Mouse (Mus musculus): Measurements from ENCODE around the gene Stx5a. TPM values are rescaled to one million over a fixed set of nuclear protein-coding genes. Genes with fewer than 3 reads are reported as not detected.
A peak's percentile ranks its signal among the peaks of the same experiment; 100 is the strongest.

The Stx5a gene
- total RNA-seq, 2 experiments from 2014 or later: 57.9 to 81.8 TPM

DNA sequence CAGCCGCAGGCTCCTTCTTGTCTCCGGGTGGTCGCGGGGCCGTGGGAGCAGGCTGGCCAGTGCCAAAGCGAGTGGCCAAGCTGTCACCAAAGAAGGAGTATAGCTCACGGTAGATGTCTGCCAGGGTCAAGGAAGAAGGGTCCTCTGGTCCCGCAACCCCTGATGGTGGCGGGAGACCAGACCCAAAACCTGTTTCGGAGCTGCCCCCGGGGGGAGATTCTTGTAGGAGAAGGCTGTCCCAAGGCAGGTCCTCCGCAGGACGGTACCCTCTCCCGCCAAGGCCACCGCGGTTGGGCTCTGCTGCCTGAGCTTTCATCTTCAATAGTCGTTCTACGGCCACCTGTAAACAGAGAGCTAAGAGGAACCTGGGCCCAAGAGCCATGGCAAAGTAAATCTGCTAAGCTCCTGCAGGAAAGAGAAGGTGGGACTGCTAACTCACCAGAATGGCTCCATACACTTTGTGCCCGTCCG lies 33.8 kb downstream of the Stx5a start:
- DNase-seq (ENCODE audit: low spot score in 2 of 2): peak in 1 of 2 experiments; percentile 24
- intact Hi-C loops (cut with DNase I): loop anchor here (5.0 kb wide), 1 partner anchor 47 kb away; the partner anchor contains the start of gene Hnrnpul2

GRCm38 (mm10) chr19:8786008-8786781 lies 45.0 kb downstream of the Stx5a start, which contains the start of gene Taf6l:
TSS of gene Taf6l (minus strand) at chr19:8786417.
- intact Hi-C loops (cut with DNase I): no loop called here
- peak; percentile 89 to 90 for DNase-seq (ENCODE audit: low spot score in 2 of 2)

- DNase-seq (ENCODE audit: low spot score in 2 of 2): no peak
- intact Hi-C loops (cut with DNase I): no loop called here
These were observed 47.3 kb downstream of the Stx5a start for GRCm38 (mm10) chr19:8788521-8788920.

- peak; percentile 13 to 23 for DNase-seq (ENCODE audit: low spot score in 2 of 2)
- intact Hi-C loops (cut with DNase I): no loop called here
These were observed 48.0 kb downstream of the Stx5a start for GRCm38 (mm10) chr19:8789171-8789570.

DNA sequence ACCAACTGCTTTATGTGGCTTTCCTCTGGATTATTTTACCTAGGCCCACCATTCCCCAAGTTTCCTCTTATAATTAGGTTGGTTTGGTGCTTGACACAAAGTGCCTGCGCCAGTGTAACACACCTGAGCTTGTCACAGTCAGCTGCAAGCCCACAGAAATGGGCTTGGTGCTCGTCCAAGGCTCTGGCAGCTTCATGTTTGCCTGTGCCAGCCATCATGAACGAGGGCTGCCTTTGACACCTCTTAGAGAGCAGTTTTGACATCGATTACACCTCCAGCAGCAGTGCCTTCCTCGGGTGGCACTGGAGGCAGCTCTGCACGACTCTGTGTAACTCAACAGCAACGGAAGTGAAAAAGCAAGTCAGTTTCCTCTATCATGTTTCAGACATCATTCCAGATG lies 49.0 kb downstream of the Stx5a start:
- intact Hi-C loops (cut with DNase I): no loop called here
- DNase-seq (ENCODE audit: low spot score in 2 of 2): peak in 1 of 2 experiments; percentile 23

DNA sequence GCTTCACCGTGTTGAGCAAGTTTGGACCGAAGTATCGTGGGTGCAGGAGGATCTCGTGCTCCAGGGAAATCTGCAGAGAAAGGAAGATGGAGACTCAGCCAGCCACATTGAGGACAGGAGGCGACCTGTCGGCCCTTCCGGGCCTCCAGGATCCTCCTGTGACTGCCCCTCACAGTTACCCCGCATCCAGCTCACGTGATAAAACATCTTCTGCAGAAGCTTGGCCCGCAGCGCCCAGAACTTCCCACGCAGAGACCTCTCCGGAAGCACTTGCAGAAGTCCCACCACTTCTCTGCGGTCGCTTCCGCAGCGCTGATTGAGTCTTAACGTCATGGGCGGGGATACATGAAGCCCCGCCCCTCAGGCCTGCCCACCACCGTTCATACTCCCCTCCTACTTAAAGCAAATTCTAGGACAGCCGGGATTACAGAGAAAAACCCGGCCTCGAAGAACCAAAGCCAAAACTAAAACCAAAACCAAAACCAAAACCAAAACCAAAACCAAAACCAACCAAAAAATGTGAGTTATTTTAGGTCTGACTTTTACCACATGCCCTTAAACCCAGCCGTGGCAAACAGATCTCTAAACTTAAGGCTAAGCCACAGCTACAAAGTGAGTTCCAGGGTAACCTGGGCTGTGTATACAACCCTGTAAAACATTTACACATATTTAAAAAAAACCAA lies 57.2 kb downstream of the Stx5a start, which contains the start of gene Polr2g:
TSS of gene Polr2g (minus strand) at position 314 of the 683 bp plus-strand sequence.
- intact Hi-C loops (cut with DNase I): no loop called here

GRCm38 (mm10) chr19:8798947-8799315 lies 57.7 kb downstream of the Stx5a start:
- no peak for DNase-seq (ENCODE audit: low spot score in 2 of 2)
- intact Hi-C loops (cut with DNase I): no loop called here

More for the DNA sequence above, 57.2 kb downstream of the Stx5a start, which contains the start of gene Polr2g:
- peak; percentile 86 to 89 for DNase-seq (ENCODE audit: low spot score in 2 of 2)

DNA sequence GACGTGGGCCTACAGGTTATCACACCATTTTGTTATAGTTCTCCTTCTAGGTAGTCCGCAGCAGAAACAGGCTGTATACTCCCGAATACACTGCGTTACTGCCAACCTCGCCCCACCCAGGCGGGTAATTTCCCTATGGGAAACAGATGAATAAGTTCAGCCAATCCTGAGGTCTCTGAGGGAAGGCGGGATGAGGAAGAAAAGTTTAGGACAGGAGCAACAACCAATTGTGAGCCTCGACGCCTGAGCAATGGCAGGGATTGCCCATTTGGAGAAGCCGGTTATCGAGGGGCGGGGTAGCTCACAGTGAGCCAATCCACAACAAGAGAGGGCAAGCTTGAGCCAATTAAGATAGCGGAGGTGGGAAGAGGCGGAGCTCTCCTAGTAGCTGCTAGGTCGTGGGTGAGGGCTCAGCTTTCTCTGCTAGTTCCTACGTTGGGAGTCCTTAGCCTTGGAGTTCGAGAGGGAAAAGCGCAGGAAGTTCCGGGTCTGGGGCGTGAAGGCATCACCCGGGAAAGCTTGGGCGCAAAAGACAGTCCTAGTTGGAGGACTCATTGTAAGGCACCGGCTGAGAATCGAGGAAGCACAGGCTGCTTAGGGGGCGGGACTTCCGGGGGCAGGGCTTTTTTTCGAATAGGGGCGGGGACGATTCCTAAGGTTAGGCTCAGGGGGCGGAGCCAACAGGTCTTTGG lies 61.1 kb downstream of the Stx5a start, which contains the start of gene Zbtb3:
TSS of gene Zbtb3 (plus strand) at position 426 of the 692 bp plus-strand sequence.
- intact Hi-C loops (cut with DNase I): no loop called here

GRCm38 (mm10) chr19:8803204-8803780 lies 62.1 kb downstream of the Stx5a start:
- intact Hi-C loops (cut with DNase I): no loop called here
- no peak for DNase-seq (ENCODE audit: low spot score in 2 of 2)

More for the DNA sequence above, 61.1 kb downstream of the Stx5a start, which contains the start of gene Zbtb3:
- DNase-seq (ENCODE audit: low spot score in 2 of 2): peak; percentile 95

DNA sequence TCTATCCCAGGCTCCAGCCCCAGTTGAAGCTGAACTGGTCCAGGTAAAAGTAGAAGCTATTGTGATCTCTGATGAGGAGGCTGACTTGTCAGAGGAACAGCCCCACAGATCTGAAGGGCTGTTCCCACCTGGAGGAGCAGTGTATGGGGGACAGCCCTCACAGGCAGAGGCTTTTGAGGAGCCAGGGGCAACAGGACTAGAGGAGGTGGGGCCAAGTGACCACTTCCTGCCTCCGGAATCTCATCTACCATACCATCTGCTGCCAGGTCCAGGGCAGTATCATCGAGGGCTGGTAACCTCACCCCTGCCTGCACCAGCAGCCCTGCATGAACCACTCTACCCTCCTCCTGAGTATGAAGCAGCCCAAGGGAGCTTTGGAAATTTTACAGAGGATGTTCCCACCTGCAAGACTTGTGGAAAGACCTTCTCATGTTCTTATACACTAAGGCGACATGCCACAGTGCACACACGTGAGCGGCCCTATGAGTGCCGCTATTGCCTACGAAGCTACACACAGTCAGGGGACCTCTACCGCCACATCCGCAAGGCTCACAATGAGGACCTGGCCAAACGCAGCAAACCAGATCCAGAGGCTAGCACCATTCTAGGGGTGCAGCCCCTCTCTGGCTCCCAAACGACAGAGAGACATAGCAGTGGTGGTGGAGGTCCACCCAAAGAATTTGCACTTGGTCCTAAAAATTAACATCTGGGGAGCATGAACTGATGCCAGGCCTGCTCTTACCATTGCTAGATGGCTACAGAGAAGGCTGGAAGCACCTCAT lies 62.9 kb downstream of the Stx5a start:
- no peak for DNase-seq (ENCODE audit: low spot score in 2 of 2)
- intact Hi-C loops (cut with DNase I): no loop called here

Small RNA genes lying within 50 kb of the gene (microRNA-seq; reads per million reads assigned to microRNA genes)
- gene Mir6992: not detected

Other genes starting within 250 kb of the Stx5a start
- 10 to 100 TPM; 10.7 to 14.3 TPM for gene Slc22a8, start 150.2 kb upstream of the Stx5a start, total RNA-seq (2021)
- 1 to 10 TPM; 5.0 to 6.0 TPM for gene Slc22a6, start 123.4 kb upstream of the Stx5a start, total RNA-seq (2021)
- 100 to 1,000 TPM; 157 to 166 TPM for gene Chrm1, start 77.6 kb upstream of the Stx5a start, total RNA-seq (2021)
- 100 to 1,000 TPM; 151 to 173 TPM for gene Slc3a2, start 18.0 kb upstream of the Stx5a start, total RNA-seq (2021)
- gene Wdr74, start 5.6 kb upstream of the Stx5a start, total RNA-seq (2021): 10 to 100 TPM; 50.8 to 55.2 TPM
- gene 1700092M07Rik, start 695 bp upstream of the Stx5a start, total RNA-seq (2021): 1 to 10 TPM in 1 of 2 experiments, not detected in 1; 3.4 TPM
- 10 to 100 TPM; 68.5 to 99.7 TPM for gene Nxf1, start 15.7 kb downstream of the Stx5a start, total RNA-seq (2021)
- gene Tmem223, start 29.6 kb downstream of the Stx5a start, total RNA-seq (2021): 10 to 100 TPM; 68.5 to 75.9 TPM
- 10 to 100 TPM in 1 of 2 experiments, 1 to 10 TPM in 1; 8.9 to 11.0 TPM for gene Tmem179b, start 33.1 kb downstream of the Stx5a start, total RNA-seq (2021)
- gene Taf6l, start 45.0 kb downstream of the Stx5a start, total RNA-seq (2021): 10 to 100 TPM; 12.5 to 14.4 TPM
- 100 to 1,000 TPM; 102 to 107 TPM for gene Polr2g, start 57.2 kb downstream of the Stx5a start, total RNA-seq (2021)
- 1 to 10 TPM; 4.9 to 6.3 TPM for gene Zbtb3, start 61.1 kb downstream of the Stx5a start, total RNA-seq (2021)
- gene Ttc9c, start 77.9 kb downstream of the Stx5a start, total RNA-seq (2021): 10 to 100 TPM; 33.1 to 33.3 TPM
- 100 to 1,000 TPM; 110 to 118 TPM for gene Hnrnpul2, start 78.6 kb downstream of the Stx5a start, total RNA-seq (2021)
- gene AC129217.1, start 88.4 kb downstream of the Stx5a start, total RNA-seq (2021): not detected
- 100 to 1,000 TPM; 118 TPM for gene Bscl2, start 96.1 kb downstream of the Stx5a start, total RNA-seq (2021)
- 100 to 1,000 TPM; 190 to 230 TPM for gene Gng3, start 97.8 kb downstream of the Stx5a start, total RNA-seq (2021)
- gene Lrrn4cl, start 109.4 kb downstream of the Stx5a start, total RNA-seq (2021): 1 to 10 TPM; 1.3 to 1.6 TPM
- 100 to 1,000 TPM in 1 of 2 experiments, 10 to 100 TPM in 1; 92.2 to 101 TPM for gene Ubxn1, start 130.1 kb downstream of the Stx5a start, total RNA-seq (2021)
- gene Uqcc3, start 139.5 kb downstream of the Stx5a start, total RNA-seq (2021): 10 to 100 TPM; 32.1 to 39.8 TPM
- 1 to 10 TPM; 4.8 to 5.0 TPM for gene Lbhd1, start 142.3 kb downstream of the Stx5a start, total RNA-seq (2021)
- gene Gm49403, start 142.5 kb downstream of the Stx5a start, total RNA-seq (2021): not detected
- 10 to 100 TPM; 21.6 to 26.6 TPM for gene 1810009A15Rik, start 147.4 kb downstream of the Stx5a start, total RNA-seq (2021)
- 1 to 10 TPM in 1 of 2 experiments, not detected in 1; 7.6 TPM for gene Gm49416, start 147.5 kb downstream of the Stx5a start, total RNA-seq (2021)
- gene Ints5, start 151.6 kb downstream of the Stx5a start, total RNA-seq (2021): 10 to 100 TPM; 22.4 to 25.3 TPM
- 100 to 1,000 TPM in 1 of 2 experiments, 10 to 100 TPM in 1; 95.3 to 102 TPM for gene Ganab, start 156.7 kb downstream of the Stx5a start, total RNA-seq (2021)
- 100 to 1,000 TPM; 167 to 187 TPM for gene B3gat3, start 179.0 kb downstream of the Stx5a start, total RNA-seq (2021)
- 1 to 10 TPM; 7.0 to 7.2 TPM for gene Rom1, start 187.9 kb downstream of the Stx5a start, total RNA-seq (2021)
- 10 to 100 TPM in 1 of 2 experiments, 1 to 10 TPM in 1; 9.6 to 12.6 TPM for gene Eml3, start 188.1 kb downstream of the Stx5a start, total RNA-seq (2021)
- 10 to 100 TPM; 43.9 to 52.0 TPM for gene Mta2, start 200.5 kb downstream of the Stx5a start, total RNA-seq (2021)
- gene Tut1, start 212.4 kb downstream of the Stx5a start, total RNA-seq (2021): 10 to 100 TPM; 17.5 to 21.5 TPM
- gene Eef1g, start 225.6 kb downstream of the Stx5a start, total RNA-seq (2021): 100 to 1,000 TPM; 219 to 232 TPM
- 10 to 100 TPM; 16.6 to 32.1 TPM for gene Ahnak, start 247.9 kb downstream of the Stx5a start, total RNA-seq (2021)